Mouse (Mus musculus): ENCODE measurements around the gene Cbx3. TPM values are rescaled to one million over a fixed set of nuclear protein-coding genes. Genes with fewer than 3 reads are reported as not detected.
"Not testable (repeated sequence)": the region's sequence is repeated elsewhere in the genome, so short reads cannot be mapped to it uniquely, and the experiment has no call there.

Gene Cbx3
- total RNA-seq, 2 experiments from 2014 or later: 130 to 142 TPM

DNA sequence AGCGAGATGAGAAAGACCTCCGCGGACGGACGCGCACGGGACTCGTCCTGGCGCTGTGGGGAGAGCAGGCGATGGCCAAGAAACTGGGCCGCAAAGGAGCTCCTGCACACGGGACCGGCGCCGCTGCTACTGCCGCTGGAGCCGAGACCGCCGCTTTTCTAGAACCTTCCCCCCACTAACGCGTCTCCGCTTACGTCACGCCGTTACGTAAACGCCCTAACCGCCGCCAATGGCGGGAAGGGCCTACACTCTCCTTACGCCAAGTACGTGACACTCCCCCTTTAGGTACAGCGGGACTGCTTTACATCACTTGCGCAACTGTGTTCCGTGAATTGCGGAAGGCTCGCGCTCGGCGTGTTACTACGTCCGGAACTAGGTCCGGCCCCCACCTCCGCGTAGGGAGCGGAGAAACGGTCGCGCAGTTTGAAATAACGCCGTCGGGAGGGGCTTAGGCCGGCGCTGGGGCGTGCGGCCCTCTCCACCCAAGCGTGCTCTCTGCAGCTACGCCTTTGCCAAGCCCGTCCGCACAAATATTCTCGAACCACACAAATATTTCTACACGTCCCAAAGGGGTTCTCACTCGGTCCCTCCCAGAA, 347 bp upstream of the Cbx3 start, which contains the start of gene Hnrnpa2b1:
TSS of gene Hnrnpa2b1 (minus strand) at position 180 of the 596 bp plus-strand sequence.
- peak; percentile 97 to 100 for DNase-seq (ENCODE audit: low spot score in 2 of 2)

DNA sequence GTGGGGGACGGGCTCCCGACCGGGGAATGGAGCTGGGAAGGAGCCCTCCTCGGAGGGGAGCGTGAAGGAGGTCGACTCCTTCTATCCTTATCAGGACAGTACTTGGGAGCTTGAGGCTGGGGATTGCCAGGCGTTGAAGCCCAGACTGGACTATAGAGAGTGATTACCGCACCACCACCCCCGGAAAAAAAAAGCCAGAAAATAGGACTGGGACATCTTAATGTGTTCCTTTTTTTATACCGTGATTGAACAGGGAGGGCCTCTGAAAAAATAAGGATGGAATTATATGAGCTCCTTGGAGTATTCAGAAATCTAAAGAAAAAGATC, 982 bp downstream of the Cbx3 start:
- no peak for DNase-seq (ENCODE audit: low spot score in 2 of 2)

DNA sequence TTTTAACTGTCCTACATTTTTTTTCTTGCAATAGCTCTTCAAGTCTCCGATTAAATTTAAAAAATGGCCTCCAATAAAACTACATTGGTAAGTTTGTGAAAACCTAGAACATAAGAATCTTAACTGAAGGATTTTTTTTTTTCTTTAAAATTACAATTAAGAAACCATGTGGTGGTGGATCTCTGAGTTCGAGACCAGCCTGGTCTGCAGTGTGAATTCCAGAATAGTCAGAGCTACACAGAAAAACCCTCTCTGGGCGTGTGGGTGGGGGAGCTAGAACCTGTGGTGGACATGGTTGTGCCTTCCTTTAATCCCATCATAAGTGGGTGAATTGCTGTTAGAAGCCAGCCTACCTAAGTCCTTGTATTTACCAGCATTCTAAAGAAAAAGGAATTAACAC, 1.6 kb downstream of the Cbx3 start:
- no peak for DNase-seq (ENCODE audit: low spot score in 2 of 2)

DNA sequence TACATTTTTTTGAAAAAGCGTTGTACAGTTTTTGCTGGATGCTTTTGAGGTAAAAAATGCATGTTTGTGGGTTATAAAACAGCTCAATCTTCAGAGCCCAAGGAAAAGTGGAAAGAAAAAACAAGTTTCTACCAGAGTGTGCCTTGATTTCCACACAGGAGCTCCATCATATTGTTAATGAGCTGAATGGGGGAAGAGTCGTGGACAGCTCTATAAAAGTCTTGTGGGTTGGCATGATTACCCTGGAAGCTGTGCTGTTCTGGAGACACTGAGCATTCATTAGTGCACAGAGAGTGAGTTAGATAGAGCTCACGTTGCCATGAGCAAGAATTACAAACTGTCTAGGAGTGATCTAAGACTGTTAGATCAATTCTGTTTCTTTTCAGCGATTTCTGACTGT, 2.1 kb downstream of the Cbx3 start:
- DNase-seq (ENCODE audit: low spot score in 2 of 2): no peak

DNA sequence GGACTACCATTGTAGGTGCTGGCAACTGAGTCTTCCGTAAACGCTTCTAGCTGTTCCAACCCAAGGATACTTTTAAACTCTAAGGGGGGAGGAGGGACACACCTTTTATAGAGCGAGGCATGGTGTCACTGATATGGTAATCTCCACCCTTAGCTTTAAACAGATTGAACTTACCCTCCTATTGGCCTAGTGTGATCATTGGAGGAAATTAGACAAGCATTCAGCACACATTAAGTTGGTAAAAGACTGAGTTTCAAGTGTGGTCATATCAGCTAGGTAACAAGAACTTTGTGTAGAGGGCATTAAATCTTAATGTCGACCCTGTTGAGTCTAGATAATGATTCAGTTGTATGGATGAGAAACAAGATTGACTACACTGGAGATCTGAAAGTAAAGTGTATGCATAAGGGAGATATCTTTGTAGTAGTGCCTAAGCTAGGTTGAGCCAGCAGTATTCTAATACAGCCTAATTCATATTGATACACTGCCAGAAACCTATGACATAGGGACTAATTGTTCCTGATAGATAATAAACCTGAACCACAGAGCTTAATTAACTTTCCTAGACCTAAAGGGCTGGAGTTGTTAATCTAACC, 9.1 kb downstream of the Cbx3 start:
- no peak for DNase-seq (ENCODE audit: low spot score in 2 of 2)

DNA sequence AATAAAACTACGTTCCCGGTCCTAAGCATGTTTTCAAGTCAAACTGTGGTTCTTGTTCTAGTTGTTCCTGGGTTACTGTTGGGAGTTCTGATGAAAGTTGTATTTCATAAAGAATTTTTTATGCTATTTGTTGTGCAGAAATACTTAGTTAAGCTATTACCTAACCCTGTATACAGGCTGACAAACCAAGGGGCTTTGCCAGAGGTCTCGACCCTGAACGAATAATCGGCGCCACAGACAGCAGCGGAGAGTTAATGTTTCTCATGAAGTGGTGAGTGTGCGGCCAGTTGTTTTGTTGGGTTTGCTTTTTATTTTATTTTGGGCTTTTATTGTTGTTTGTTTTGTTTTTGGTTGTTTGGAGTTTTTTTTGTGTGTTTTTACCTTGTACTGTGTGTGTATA, 11.4 kb downstream of the Cbx3 start:
- DNase-seq (ENCODE audit: low spot score in 2 of 2): no peak

DNA sequence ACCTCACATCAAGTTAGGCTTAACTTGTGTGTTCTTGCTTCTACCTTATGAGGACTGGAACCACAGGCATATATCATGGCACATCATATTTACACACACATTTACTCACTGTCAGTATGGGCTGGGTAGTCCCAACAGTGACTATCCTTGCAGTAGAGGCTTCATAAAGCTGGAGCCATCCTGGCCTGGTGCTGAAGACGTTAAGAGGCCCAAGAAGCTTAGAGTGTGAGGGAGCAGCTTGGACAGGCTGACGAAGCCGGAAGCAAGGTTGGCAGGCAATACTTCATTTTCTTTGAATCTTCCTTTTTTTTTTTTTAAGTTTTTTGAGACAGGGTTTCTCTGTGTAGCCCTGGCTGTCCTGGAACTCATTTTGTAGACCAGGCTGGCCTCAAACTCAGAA, 13.7 kb downstream of the Cbx3 start:
- no peak for DNase-seq (ENCODE audit: low spot score in 2 of 2)

DNA sequence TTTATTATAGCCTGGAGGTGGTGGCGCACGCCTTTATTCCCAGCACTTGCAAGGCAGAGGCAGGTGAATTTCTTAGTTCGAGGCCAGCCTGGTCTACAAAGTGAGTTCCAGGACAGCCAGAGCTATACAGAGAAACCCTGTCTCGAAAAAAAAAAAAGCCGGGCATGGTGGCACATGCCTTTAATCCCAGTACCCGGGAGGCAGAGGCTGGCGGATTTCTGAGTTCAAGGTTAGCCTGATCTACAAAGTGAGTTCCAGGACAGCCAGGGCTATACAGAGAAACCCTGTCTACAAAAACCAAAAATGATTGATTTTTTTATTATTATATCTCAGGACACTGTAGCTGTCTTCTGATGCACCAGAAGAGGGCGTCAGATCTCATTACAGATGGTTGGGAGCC, 14.4 kb downstream of the Cbx3 start:
- DNase-seq (ENCODE audit: low spot score in 2 of 2): not testable (repeated sequence)

DNA sequence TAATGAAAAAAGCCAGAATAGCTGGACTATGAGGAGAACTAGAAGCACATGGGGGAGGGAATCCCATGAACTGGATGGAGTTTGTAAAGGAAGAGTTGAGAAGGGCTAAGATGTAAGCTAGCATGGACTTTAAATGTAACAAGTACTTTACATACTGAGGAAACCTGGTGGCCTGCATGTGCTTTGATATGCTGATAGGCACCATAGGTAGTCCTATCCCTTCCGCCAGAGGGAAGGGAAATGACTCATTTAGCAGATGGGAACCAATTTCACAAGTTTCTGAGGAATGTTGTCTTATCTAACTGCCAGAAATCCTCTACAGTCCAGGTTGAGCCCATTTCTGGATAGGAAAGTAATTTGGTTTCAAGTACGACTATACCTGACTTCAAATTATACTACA, 15.5 kb downstream of the Cbx3 start:
- DNase-seq (ENCODE audit: low spot score in 2 of 2): peak in 1 of 2 experiments; percentile 29

DNA sequence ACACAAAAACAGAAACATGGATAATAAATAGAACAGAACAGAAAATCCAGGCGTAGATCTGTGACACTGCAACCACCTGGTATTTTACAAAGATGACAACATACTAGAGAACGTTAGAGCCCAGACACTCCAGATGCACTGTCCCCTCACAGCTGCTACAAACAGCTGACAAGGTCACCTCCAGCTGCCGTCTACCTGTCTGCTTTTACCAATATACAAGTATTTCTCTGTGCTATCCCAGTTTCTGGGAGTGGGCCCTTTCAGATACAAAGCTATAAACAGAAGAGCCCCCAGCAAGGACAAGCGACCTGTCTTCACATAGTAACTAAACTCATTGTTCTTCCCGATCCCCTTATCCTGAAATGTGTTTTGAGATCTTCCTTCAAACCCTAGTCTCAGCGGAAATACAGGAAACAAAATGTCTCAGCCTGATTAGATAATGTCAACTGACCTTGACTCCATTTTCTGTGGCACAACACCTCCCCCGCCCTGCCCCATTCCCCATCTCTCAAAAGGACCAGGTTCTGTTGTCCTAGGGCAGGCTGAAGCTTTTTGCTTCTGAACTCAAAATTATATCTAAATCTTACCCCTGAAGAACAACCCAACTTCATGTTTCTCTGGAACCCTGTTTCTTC, 16.0 kb downstream of the Cbx3 start:
- DNase-seq (ENCODE audit: low spot score in 2 of 2): peak in 1 of 2 experiments; percentile 10

DNA sequence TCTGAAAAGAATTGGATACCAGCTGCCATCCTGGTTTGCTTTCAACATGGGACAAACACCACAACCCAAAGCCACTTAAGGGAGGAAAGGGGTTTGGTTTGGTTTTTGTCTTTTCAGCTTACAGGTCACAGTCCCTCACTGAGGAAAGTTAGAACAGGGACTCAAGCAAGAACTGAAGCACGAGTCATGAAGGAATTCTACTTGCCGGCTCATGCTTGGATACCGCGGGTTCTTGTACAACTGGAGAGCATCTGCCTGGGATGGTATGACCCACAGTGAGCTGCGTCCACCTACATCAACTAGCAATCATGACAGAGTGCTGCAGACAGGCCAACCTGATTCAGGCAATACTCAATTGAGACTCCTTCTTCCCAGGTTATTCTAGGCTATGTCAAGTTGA, 16.6 kb downstream of the Cbx3 start:
- DNase-seq (ENCODE audit: low spot score in 2 of 2): no peak

DNA sequence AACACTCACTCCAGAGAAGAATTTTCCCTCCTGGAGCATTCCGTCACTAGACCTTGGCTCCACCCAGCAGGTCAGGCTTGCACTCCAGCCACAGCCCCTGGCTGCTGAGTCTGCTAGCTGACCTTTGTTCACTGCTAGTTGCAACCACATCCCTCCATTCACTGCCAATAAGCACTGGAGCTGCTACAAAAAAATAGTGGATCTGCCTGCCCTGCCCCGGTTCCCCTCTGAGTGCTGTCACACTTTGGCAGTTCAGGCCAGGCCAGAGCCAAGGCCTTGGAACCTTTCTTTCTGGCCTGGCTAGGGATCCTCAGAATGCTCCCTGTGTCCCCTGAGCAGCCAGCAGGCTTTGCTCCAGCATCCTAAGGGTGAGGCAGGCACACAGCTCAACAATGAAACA, 19.6 kb downstream of the Cbx3 start:
- no peak for DNase-seq (ENCODE audit: low spot score in 2 of 2)

DNA sequence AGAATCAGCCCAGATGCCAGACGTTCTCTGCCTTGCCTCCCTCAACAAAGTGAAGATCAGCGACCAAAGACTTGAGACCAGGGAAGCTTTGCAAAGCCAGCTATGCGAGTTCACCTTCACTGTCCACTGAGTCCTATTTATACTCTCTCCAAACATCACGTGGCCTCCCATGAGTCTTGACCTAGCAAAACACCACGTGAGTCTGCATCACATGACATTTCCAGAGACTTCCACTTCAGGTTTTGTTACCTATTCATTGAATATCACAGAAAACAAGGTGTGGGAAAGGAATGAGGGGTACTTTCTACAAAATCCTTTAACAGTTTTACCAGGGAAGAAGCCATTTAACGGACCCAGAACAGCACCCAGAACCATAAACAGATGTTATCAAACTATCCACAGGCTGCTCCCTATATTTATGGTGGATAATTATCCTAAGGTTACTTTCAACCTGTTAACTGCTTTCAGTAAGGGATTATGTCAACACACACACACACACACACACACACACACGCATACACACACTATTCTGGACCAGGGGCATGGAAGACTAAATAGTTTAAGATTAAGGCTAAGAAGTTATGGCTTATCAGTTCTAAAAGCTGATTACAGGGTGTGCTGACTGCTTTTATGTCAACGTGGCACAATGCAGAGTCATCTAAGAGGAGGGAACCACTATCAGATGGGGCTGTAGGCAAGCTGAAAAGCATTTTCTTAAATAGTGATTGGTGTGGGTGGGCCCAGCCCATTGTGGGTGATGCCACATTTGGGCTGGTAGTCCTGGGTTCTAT, 27.4 kb downstream of the Cbx3 start:
- DNase-seq (ENCODE audit: low spot score in 2 of 2): no peak

DNA sequence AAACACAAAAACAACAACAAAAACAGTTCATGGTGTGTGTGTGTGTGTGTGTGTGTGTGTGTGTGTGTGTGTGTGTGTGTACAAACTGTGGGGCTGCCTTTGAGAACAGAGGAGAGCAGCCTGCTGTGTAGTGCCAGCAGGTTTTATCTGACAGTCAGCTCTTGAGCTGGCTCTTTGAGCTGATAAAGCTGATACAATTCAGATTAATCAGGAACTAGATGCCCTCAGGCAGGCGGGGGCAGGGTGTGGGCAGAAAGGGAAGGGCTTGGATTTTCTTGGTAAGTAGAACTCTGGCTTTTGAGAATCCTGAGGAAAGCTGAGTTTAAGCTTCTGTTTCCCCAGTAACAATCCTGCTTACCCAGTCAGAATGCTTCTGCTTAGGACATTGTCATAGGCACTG, 35.5 kb downstream of the Cbx3 start:
- DNase-seq (ENCODE audit: low spot score in 2 of 2): no peak

DNA sequence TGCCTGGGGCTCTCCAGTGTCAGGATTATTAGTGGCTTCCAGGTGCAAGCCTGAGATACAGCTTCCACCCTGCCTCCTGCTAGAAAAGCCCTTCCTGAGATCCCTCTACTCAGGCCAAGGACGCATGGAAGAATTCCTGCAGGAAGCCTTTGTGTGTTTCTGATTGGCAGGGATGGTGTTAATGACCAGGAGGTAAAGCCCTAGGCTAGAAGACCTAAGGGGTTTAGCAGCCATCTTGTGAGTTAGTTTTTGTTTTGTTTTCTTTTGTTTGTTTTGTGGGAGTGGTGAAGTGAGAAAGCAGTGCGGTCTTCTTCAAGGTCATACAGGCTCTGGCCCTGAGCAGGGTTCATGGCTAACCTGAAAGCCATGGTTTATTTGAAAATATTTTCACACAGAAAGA, 37.4 kb downstream of the Cbx3 start:
- DNase-seq (ENCODE audit: low spot score in 2 of 2): no peak

DNA sequence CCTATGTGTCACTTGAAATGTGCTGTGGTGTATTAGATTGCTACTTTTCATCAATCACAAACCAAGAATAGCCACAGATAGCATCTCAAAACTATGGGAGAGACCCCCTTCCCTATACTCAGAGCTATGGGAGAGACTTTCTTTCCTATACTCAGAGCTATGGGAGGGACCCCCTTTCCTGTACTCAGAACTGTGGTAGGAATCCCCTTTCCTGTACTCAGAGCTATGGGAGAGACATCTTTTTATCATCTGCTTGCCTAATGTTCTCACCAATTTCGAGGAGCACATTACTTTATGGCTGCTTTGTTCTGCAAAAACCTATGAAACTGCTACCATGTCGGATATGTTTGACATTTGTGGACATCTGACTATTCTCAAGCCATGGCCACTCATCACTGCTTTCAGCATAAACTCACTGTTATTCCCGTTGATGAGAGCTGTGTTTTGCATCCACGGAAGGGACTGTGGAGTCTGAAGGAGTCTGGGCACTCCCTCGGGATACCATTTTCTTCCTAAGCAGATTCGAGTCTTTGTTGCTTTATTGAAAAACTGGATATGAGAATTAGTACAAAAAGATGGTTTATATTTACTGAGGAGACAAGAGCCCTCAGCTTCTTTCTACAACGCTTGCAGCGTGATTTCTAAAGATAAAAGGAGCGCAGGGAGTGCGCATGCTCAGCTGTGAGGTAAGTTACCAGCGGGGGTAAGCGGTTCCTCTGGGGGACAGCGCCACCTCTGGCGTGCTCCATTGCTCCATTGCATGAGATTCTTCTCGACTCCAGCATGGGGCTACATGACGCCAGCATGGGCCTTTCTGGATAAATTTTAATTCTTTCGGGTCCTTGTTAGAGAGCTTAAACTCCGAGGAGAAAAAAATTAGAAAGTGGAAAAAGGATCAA, 38.8 kb downstream of the Cbx3 start:
- peak; percentile 69 to 80 for DNase-seq (ENCODE audit: low spot score in 2 of 2)

DNA sequence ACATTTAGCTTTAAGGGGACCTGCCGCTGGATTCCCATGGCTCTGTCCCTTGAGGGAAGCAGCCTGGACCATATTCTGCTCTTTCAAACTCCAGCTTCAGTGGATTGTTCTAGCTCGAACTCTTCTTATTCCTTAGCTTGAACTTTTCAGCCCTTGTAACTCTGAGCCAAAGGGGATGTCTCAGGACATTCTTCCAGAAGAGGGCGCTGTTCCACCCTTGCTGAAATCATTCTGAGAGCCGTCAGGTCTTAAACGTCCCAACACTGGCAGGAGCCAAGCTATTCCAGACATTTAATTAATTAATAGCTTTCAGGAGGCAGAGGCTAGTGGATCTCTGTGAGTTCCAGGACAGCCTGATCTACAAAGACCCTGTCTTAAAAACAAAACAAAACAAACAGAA, 39.9 kb downstream of the Cbx3 start:
- DNase-seq (ENCODE audit: low spot score in 2 of 2): no peak

DNA sequence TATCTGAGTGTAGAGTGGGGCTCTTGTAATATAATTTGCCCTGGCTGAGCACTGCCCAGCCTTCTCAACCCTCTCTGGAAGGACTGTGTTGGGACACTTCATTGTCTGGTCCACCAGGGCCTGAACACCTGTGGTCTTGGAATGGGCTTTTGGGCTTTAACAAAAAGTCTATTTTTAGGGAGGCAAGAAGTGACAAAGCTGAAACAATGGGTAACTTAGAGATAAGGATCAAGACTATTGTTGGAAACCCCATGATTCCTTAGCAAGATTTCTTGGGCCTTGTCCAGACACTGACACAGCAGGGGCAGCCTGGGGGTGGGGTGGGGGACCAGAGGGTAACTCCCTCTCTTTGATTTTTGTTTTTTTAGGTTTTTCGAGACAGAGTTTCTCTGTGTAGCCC, 40.8 kb downstream of the Cbx3 start:
- DNase-seq (ENCODE audit: low spot score in 2 of 2): no peak

DNA sequence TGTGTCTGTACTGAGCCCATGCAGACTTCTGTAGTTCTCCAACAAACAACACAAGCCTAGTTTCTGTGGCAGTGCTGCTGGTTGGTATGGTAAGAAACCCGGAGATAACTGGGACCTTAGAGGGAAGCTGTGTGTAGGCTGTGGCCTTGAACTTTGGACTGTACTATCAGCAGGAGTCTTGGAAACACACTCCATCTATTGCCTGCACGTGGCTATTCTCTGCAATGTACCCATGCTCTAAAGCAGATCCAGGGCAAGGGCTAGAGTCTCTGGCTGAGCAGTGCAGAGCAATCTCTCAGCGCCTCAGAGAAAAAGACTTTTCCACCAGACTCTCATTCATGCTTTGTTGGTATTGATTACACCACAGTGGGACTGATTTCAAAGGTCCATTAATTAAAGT, 43.6 kb downstream of the Cbx3 start:
- no peak for DNase-seq (ENCODE audit: low spot score in 2 of 2)

DNA sequence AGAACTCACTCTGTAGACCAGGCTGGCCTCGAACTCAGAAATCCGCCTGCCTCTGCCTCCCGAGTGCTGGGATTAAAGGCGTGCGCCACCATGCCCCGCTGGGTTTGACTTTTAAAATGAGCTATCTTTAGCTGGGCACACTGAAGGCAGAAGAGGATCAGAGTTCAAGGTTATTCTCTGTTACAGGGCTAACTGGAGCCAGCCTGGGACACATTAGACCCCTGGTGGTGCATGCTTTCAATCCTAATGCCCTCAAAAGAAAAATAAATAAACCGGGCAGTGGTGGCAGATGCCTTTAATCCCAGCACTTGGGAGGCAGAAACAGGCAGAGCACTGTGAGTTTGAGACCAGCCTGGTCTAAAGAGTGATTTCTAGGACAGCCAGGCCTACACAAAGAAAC, 44.7 kb downstream of the Cbx3 start:
- DNase-seq (ENCODE audit: low spot score in 2 of 2): no peak

DNA sequence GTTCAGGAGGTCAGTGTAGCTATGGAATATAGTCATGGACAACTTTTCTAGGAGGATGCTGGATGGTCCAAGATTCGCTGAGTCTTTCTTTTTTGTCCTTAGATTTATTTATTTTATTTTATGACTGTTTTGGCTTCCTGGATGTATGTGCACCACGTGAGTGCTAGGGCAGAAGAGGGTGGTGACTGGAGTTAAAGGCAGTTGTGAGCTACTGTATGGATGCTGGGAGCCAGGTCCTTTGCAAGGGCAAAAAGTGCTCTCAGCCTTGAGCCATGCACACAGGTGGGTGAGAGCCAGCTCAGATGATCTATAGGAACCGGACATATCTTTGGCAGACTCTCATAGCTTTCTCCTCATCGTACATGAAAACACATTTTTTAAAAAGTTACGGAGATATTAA, 53.1 kb downstream of the Cbx3 start:
- DNase-seq (ENCODE audit: low spot score in 2 of 2): no peak

All from layer of hippocampus, adult 18-20 months (tissue).